Mouse (Mus musculus) limb, embryonic 14.5 days (tissue): Measurements from ENCODE around the gene Nphp1. TPM values are rescaled to one million over a fixed set of nuclear protein-coding genes. Genes with fewer than 3 reads are reported as not detected.

Experiments used
- ATAC-seq: fragments of 200-750 bp; cut with Nextera tagmentation; 2 replicates; pipeline ENCODE4 v1.8.0; 2017; ENCODE audit warnings: low read depth, moderate number of reproducible peaks, moderate TSS enrichment; ENCODE audit not compliant: low FRiP score
- DNase-seq: peaks from one replicate; pipeline ENCODE4 v3.0.0-alpha.2; 2015; ENCODE audit warnings: low spot score
- H3K27ac ChIP-seq: fragments of 300-500 bp; sonication (generic); replicated peaks from 2 replicates; pipeline ENCODE4 v1.5.1; 2014; ENCODE audit warnings: low read depth, mild to moderate bottlenecking, low read length, moderate library complexity, mixed read lengths
- H3K27me3 ChIP-seq: fragments of 300-500 bp; sonication (generic); 2 replicates; pipeline ENCODE4 v1.6.1; 2014; ENCODE audit warnings: low read length, mixed read lengths; ENCODE audit not compliant: control insufficient read depth, insufficient read depth
- H3K36me3 ChIP-seq: fragments of 300-500 bp; sonication (generic); 2 replicates; pipeline ENCODE4 v1.6.1; 2014; ENCODE audit warnings: mild to moderate bottlenecking, low read length, moderate library complexity, mixed read lengths; ENCODE audit not compliant: control insufficient read depth, insufficient read depth
- H3K4me1 ChIP-seq: fragments of 300-500 bp; sonication (generic); 2 replicates; pipeline ENCODE4 v1.6.1; 2014; ENCODE audit warnings: antibody characterized with exemption, low read length, mixed read lengths; ENCODE audit not compliant: control insufficient read depth, insufficient read depth
- H3K4me2 ChIP-seq: fragments of 300-500 bp; sonication (generic); replicated peaks from 2 replicates; pipeline ENCODE4 v1.6.1; 2014; ENCODE audit warnings: low read depth, mild to moderate bottlenecking, low read length, moderate library complexity; ENCODE audit not compliant: severe bottlenecking
- H3K4me3 ChIP-seq: fragments of 300-500 bp; sonication (generic); replicated peaks from 2 replicates; pipeline ENCODE4 v1.5.1; 2014; ENCODE audit warnings: low read length
- H3K9ac ChIP-seq: fragments of 300-500 bp; sonication (generic); 2 replicates; pipeline ENCODE4 v1.6.1; 2014; ENCODE audit warnings: mild to moderate bottlenecking, low read depth, low read length, moderate library complexity; ENCODE audit not compliant: severe bottlenecking
- H3K9me3 ChIP-seq: fragments of 300-500 bp; sonication (generic); 2 replicates; pipeline ENCODE4 v1.6.1; 2016; ENCODE audit warnings: low read length; ENCODE audit not compliant: control insufficient read depth
- POLR2A ChIP-seq: fragments of 200-500 bp; IDR thresholded peaks from 2 replicates; pipeline ENCODE4 v1.8.0; 2012; ENCODE audit warnings: inconsistent platforms, mild to moderate bottlenecking, moderate library complexity, borderline replicate concordance; ENCODE audit not compliant: insufficient read depth, insufficient read length; ENCODE audit errors: extremely low read depth
- WGBS: fragments of 180-500 bp; shearing (Covaris S2); extraction: QIAGEN DNeasy Blood & Tissue Kit; methylation state at CpG from one replicate; pipeline ENCODE4 v1.1.7; 2014; 5-methylcytosine and 5-hydroxymethylcytosine counted together
- polyA plus RNA-seq, 2 experiments: library from polyadenylated mRNA; depleted of rRNA in 1 of 2; stranded (reverse) in 1 of 2; unstranded in 1 of 2; fragments of >200 nt; fragmentation: Nextera tagmentation in 1 of 2; extraction: Ambion mirVana in 1 of 2; gene quantifications; 2 replicates each; pipeline versions ENCODE4 v1.2.1 to v1.2.3; 2012 to 2014

Gene Nphp1
- polyA plus RNA-seq (2012; rRNA removed) (21.6 and 27.8 TPM in 2 replicates), polyA plus RNA-seq (2014; fragmentation: Nextera tagmentation; extraction: Ambion mirVana) (23.4 and 30.0 TPM in 2 replicates)

GRCm38 (mm10) chr2:127788440-127789116, at the start of gene Nphp1:
Nphp1 (minus strand) TSS chr2:127788897.
- 0 out of 2 replicates have a peak, but pooled peaks have one; percentile 37 for TF ChIP-seq POLR2A
- DNase-seq = peak; percentile 92
- Histone ChIP-seq H3K4me3 (peak within 1 kb of the TSS; percentile 63), H3K4me1 (peaks cover 14% of the 10 kb centered on the region), H3K36me3 (no peaks in the 10 kb centered on the region), H3K9ac (peak within 1 kb of the TSS; percentile 72), H3K4me2 (peak within 1 kb of the TSS; percentile 74), H3K9me3 (no peaks in the 10 kb centered on the region), H3K27ac (peak within 1 kb of the TSS; percentile 82), H3K27me3 (no peaks in the 10 kb centered on the region)
- peak; percentile 89 for ATAC-seq
- WGBS = under 1% methylated on average over 40 of the region's 40 CpGs

DNA sequence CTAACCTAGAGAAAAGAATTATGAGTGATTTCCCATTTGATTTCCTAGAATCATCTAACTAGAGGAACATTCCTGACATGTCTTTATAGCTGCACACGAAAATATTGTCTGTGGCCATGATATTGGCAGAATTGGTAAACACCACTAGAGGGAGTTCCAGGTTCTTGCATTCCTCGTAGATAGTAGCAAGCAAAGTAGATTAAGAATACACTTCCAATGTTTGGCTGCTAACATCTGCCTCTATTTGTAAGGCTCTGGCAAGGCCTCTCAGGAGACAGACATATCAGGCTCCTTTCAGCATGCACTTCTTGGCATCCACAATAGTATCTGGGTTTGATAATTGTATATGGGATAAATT, 44.1 kb upstream of the Nphp1 start:
- Histone ChIP-seq H3K27me3 (no peaks in the 10 kb centered on the region), H3K27ac (no peak overlapping the region), H3K9ac (no peak overlapping the region), H3K4me3 (no peak overlapping the region), H3K4me1 (0 out of 2 replicates have a peak, but pooled peaks cover 5% of the 10 kb centered on the region), H3K4me2 (no peak overlapping the region), H3K36me3 (no peaks in the 10 kb centered on the region), H3K9me3 (no peaks in the 10 kb centered on the region)
- ATAC-seq = no peak
- 18% methylated on average over 2 of the region's 2 CpGs for WGBS
- DNase-seq = peak; percentile 38
- TF ChIP-seq POLR2A = no peak

DNA sequence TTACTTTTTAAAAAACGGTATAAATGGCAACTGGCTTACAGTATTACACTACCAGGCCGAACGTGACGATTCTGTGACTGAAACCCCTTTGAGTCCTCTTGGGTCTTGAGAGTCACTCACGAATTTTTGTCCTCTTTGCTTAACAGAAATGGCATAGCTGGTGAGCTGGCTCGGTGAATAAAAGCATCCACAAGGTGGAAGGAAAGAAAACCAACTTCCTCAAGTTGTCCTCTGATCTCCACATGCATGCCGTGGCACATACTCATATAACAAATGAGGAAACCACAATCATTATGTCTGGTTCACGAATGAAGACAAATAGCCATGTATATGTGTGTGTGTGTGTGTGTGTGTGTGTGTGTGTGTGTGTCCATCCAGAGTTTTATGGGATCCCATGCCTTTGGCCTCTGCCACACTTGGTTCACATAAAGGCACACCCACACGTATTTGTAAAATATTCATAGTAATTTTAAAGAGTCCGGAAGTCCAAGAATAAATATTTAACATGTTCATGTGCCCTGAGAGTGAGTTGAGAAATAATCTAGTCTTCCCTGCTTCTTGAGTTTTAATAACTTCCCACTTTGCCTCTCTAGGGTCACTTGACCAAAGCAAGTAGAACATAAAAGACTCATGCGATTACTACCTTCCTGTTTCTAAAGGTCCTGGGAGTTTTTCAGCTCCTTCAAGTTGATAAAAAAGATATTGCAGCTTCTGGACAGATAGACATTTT, 43.6 kb upstream of the Nphp1 start:
- Histone ChIP-seq H3K27me3 (no peaks in the 10 kb centered on the region), H3K4me3 (peak overlapping the region; percentile 73), H3K9ac (peak overlapping the region; percentile 58; the same call in 1 of the 2 replicates), H3K9me3 (no peaks in the 10 kb centered on the region), H3K4me1 (0 out of 2 replicates have a peak, but pooled peaks cover 5% of the 10 kb centered on the region), H3K36me3 (peaks cover 1% of the 10 kb centered on the region), H3K4me2 (peak overlapping the region; percentile 79), H3K27ac (no peak overlapping the region)
- TF ChIP-seq POLR2A = no peak
- ATAC-seq (peak; percentile 51; the same call in 1 of the 2 replicates), DNase-seq (no peak)
- WGBS = 41% methylated on average over 11 of the region's 11 CpGs

DNA sequence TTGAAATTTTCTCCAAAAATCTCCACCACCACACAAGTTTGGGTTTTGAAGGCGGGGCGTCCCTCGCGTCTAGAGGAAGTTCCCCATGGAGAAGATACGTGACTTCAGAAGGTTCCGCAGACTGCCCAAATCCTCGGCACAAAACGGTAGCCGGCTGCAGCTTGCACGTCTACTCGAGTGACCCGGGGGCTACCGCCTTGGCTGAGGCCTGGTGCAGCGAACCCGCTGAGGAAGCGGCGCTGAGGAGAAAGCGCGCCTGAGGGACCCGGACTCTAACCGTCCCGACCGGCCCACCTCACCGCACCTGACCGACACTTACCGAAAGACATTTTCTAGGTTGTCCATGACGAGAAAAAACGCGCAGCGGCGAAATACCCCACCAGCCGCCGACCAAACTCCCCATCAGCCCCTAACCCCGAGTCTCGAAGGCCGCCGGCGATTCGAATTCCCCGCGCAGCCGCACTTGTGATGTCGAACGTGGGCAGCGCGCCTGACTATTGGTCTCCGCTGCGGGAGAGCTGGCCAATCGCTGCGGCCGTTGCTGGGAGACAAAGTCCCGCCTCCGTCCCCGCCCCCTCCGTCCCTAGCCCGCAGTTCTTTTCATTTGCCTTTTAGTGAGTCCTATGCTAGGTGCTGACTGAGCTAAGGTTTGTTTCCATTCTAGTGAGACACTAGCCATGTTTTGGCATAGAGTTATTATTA, 42.9 kb upstream of the Nphp1 start, which contains the start of gene Bub1:
TSS of gene Bub1 (minus strand) at position 465 of the 702 bp plus-strand sequence.
- under 1% methylated on average over 56 of the region's 56 CpGs for WGBS
- peak within 1 kb of the TSS; percentile 19; the same call in 1 of the 2 replicates for H3K27ac ChIP-seq
- H3K4me1 ChIP-seq = 0 out of 2 replicates have a peak, but pooled peaks cover 5% of the 10 kb centered on the region
- peak within 1 kb of the TSS; percentile 79 for H3K4me2 ChIP-seq
- DNase-seq (peak; percentile 95), ATAC-seq (peak; percentile 99)
- H3K9me3 ChIP-seq = no peaks in the 10 kb centered on the region
- peak within 1 kb of the TSS; percentile 73 for H3K4me3 ChIP-seq
- H3K9ac ChIP-seq = peak within 1 kb of the TSS; percentile 58
- TF ChIP-seq POLR2A = 0 out of 2 replicates have a peak, but pooled peaks have one; percentile 27
- peaks cover 4% of the 10 kb centered on the region for H3K36me3 ChIP-seq
- no peaks in the 10 kb centered on the region for H3K27me3 ChIP-seq
